Mouse (Mus musculus) adipocyte (in vitro differentiated cells): ENCODE results near the gene Defb25.
"Not testable (repeated sequence)": the region's sequence is repeated elsewhere in the genome, so short reads cannot be mapped to it uniquely, and the experiment has no call there.

ENCODE experiments used
- DNase-seq: peaks from one replicate; pipeline ENCODE4 v3.0.0-alpha.2; 2016; ENCODE audit warnings: low spot score

The Defb25 gene

GRCm38 (mm10) chr2:152622953-152623352, at the start of gene Defb25:
Defb25 (minus strand) TSS chr2:152623053.
- DNase-seq: no peak

- no peak for DNase-seq
Measured at GRCm38 (mm10) chr2:152672166-152672565, 49.3 kb upstream of the Defb25 start.

- DNase-seq: peak; percentile 31
Measured at GRCm38 (mm10) chr2:152671642-152671999, 48.8 kb upstream of the Defb25 start.

GRCm38 (mm10) chr2:152670983-152671641, 48.3 kb upstream of the Defb25 start:
- DNase-seq: no peak

GRCm38 (mm10) chr2:152669639-152670484, 47.0 kb upstream of the Defb25 start:
- DNase-seq: peak; percentile 28

GRCm38 (mm10) chr2:152669256-152669638, 46.4 kb upstream of the Defb25 start, which contains the start of gene H13:
H13 (plus strand) TSS chr2:152669461.
- DNase-seq: peak; percentile 93

- DNase-seq: not testable (repeated sequence)
Measured at GRCm38 (mm10) chr2:152666191-152666590, 43.3 kb upstream of the Defb25 start.

- no peak for DNase-seq
Measured at GRCm38 (mm10) chr2:152661163-152661562, 38.3 kb upstream of the Defb25 start.

GRCm38 (mm10) chr2:152657398-152657797, 34.5 kb upstream of the Defb25 start:
- DNase-seq: peak; percentile 62

GRCm38 (mm10) chr2:152653874-152654715, 31.2 kb upstream of the Defb25 start:
- peak; percentile 39 for DNase-seq

GRCm38 (mm10) chr2:152652901-152653620, 30.2 kb upstream of the Defb25 start:
- peak; percentile 74 for DNase-seq

GRCm38 (mm10) chr2:152639406-152640113, 16.7 kb upstream of the Defb25 start:
- DNase-seq: no peak

- DNase-seq: no peak
Measured at GRCm38 (mm10) chr2:152638865-152639264, 16.0 kb upstream of the Defb25 start.

GRCm38 (mm10) chr2:152637381-152637780, 14.5 kb upstream of the Defb25 start:
- DNase-seq: no peak

- DNase-seq: no peak
Measured at GRCm38 (mm10) chr2:152637006-152637322, 14.1 kb upstream of the Defb25 start.

GRCm38 (mm10) chr2:152636246-152637005, 13.6 kb upstream of the Defb25 start:
- DNase-seq: no peak

- DNase-seq: no peak
Measured at GRCm38 (mm10) chr2:152634311-152634710, 11.5 kb upstream of the Defb25 start.

- no peak for DNase-seq
Measured at GRCm38 (mm10) chr2:152633334-152633733, 10.5 kb upstream of the Defb25 start.

- no peak for DNase-seq
Measured at GRCm38 (mm10) chr2:152629904-152630303, 7.1 kb upstream of the Defb25 start.

- no peak for DNase-seq
Measured at GRCm38 (mm10) chr2:152629239-152629638, 6.4 kb upstream of the Defb25 start.
